Mouse (Mus musculus) fibroblast of lung, adult 2 months (primary cell): Measurements from ENCODE around the gene Slc9a6.
A peak's percentile ranks its signal among the peaks of the same experiment; 100 is the strongest.

Experiments
- DNase-seq: peaks from one replicate; pipeline ENCODE4 v3.0.0-alpha.2; 2011; ENCODE audit warnings: low read depth

Gene Slc9a6

DNA sequence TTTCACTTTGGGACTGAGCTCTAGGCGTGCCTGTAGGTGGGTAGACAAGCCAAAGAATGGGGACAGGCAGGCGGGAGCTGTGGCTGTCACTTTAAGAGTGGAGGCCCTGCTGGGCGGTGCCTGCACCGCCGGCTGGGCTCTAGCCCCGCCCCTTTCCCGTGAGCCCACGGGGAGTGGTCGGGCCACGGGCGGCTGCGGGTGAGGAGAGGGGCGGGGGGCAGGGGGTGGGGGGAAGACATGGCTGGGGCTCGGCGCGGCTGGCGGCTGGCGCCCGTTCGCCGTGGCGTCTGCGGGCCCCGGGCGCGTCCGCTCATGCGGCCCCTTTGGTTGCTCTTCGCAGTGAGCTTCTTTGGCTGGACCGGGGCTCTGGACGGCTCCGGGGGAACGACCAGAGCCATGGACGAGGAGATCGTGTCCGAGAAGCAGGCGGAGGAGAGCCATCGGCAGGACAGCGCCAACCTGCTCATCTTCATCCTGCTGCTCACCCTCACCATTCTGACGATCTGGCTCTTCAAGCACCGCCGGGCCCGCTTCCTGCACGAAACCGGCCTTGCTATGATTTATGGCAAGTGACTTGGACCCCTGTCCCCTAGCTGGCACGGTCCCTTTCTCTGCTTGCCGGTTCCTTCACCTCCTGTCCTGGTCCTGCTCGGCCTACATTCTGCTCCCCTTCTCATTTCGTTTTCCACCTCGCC is at the start of gene Slc9a6:
TSS of gene Slc9a6 (plus strand) at position 135 of the 695 bp plus-strand sequence.
- DNase-seq = peak; percentile 22

DNA sequence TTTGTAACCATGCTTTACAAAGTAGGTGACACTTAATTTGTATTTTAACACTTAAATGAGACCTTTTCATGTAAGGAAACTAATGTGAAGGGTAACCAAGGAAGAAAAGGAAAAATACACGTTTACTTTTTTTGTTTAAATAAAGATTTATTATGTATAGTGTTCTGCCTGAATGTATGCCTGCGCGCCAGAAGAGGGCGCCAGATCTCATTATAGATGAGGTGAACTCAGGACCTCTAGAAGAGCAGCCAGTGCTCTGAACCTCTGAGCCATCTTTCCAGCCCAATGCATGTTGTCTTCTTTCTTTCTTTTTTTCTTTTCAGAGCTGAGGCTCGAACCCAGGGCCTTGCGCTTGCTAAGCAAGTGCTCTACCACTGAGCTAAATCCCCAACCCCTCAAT is 37.1 kb upstream of the Slc9a6 start:
- no peak for DNase-seq

DNA sequence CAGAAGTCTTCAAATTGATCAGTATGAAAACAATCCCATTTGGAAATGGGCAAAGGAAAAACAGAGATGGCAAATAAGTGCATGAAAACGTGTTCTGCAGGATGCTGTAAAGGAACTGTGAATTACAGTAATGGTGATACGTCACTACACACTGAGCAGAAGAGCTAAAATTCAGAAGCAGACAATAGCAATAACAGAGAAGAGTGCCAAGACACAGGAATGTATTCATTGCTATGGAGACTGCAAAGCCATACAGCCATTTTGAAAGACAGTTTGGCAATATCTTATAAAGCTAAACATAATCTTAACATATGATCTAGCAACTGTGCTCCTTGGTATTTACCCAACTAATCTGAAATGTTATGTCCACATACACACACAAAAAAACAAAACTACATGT is 31.4 kb upstream of the Slc9a6 start:
- DNase-seq = no peak

DNA sequence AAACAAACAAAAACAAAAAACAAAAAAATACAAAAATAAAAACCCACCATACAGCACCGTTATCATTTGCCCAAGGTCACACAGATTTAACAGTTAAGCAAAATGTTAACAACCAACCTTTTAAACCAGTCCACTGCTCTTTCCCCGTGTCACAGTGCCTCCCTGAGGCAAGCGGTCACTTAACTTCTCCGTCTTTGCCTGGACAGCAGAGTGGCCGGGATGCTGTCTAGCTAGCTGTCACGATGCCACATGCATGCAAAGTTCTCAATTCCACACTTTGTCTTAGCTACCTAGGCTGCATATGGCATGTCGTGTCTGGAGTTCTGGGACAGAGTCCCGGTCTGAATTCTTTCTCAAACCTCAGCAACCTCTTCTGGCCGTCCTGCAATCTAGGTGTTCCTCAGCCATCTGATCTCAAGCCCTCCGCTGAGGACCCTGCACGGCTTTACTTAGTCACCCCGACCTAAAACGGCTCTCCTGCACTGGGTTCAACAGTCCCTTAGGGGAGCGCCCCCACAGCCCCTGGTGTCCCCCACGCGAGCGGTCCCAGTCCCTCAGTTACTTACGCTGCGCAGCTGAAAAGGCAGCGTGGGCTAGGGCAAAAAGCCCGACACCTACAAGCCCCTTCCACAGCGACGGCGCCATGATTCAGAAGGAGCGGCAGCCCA is 12.2 kb upstream of the Slc9a6 start:
- DNase-seq = no peak

- peak; percentile 93 for DNase-seq
Observed at GRCm38 (mm10) chrX:56597887-56598640, 11.5 kb upstream of the Slc9a6 start, which contains the start of gene Mmgt1. Gene Mmgt1, minus strand, starts transcription at chrX:56598069.

DNA sequence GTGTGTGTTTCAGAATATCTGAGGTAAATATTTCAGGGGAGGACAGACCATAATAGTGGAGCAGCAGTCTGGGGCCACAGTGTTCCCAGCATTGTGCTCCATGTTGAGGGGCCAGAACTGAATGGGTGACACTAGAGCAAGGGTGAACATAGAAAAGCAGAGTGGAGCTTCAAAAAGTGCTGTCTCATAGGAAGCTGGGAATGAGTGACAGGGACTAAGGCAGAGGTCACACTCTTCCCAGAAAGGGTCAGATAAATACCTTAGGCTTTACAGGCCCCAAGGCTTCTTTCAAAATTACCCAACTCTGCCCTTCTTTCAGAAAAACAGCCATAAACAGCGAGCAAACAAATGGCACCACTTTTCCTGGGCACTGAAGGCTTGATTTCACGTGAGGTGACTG is 3.0 kb upstream of the Slc9a6 start:
- no peak for DNase-seq

GRCm38 (mm10) chrX:56607032-56607710 is 2.4 kb upstream of the Slc9a6 start:
- DNase-seq = no peak

DNA sequence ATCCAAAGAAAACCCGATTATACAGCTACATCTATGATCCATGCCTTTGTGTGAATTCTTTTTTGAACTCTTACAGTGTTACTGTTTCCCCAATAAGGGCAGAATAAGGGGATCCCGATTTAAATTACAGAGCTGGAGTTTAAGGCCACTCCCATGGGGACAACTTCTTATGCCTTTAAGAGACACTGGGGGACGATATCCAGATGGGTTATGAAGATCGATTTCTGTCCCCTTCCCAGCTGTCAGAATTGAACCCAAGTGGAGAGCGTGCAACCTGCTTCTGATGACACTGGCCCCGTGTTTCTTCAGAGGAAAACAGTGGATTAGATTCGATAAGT is 303 bp upstream of the Slc9a6 start:
- DNase-seq = no peak

- no peak for DNase-seq
Observed at GRCm38 (mm10) chrX:56610318-56610694, 749 bp downstream of the Slc9a6 start.

GRCm38 (mm10) chrX:56615236-56615635 is 5.7 kb downstream of the Slc9a6 start:
- DNase-seq = no peak

GRCm38 (mm10) chrX:56636185-56636584 is 26.6 kb downstream of the Slc9a6 start:
- no peak for DNase-seq

DNA sequence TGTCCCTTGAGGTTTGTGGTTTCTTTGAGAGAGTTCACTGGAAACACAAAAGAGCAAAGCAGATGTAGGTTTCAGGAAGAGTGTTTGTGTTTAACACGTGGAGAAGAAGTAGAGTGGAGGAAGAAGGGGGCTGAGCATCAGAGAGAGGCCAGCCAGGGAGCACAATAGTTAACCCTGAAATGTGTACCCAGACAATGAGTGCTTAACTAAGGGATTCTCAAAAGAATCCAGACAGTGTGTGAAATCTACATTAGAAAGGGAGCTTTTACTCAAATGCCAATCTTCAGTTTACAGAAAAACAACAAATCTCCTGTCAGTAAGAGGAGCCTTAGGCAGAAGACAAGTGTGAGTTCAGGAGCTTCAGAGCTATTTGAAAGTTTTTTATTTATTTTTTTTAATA is 30.5 kb downstream of the Slc9a6 start:
- DNase-seq = no peak

DNA sequence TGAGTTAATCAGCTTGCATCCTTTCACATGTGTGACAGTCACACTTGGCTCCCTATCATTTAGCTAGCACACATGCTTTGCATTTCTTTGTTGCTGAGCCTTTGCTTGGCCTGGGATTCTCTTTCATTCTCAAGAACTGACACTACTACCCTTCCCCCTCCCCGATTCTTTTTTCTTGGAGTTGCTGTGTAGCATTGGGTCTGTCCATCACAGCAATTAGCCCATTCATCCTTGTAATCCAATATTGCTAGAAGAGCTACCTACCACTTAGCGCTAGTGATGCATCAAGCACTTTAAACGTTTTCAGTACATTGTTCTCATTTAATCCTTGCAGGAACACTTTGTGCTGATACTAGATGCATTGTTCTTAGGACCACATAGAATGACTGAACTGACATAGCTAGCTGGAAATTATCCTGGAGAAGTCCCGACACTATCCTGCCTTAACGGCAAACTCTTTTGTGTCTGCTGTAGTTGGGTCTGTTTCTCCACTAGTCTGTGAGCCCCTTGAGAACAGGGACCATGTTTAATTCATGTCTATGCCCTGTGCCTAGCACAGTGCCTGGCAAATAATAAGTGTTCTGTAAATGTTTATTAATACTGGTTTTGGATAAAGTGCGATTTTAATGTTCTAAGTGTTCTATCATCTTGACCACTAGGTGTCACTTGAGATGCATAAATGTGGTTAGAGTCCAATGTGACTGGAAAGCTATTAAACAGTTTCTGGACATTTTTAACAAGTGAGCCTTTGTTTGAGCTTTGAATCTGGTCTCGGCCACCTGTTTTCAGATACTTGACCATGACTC is 40.2 kb downstream of the Slc9a6 start:
- no peak for DNase-seq

GRCm38 (mm10) chrX:56650355-56650652 is 40.7 kb downstream of the Slc9a6 start:
- DNase-seq = no peak

GRCm38 (mm10) chrX:56650885-56651284 is 41.3 kb downstream of the Slc9a6 start:
- no peak for DNase-seq

DNA sequence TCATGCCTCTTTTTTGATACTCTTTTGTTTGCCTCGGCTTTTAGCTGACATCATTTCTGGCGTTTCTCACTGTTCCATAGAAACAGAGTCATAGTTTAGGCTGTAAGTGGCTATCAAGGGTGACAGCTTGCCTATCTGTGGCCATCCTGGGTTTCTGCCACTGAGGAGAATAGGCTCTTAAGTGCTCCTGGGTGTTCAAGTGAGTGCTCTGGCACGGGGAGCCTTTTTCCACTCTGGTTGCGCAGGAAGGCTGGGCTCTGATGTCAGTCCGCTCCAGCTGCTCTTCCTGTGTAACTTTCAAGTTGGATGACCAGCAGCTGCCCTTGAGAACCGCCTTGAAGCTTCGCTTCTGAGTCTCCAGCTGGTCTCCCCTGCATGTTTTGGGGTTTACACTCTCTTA is 42.2 kb downstream of the Slc9a6 start:
- no peak for DNase-seq

GRCm38 (mm10) chrX:56655686-56656085 is 46.1 kb downstream of the Slc9a6 start:
- no peak for DNase-seq

GRCm38 (mm10) chrX:56659286-56659685 is 49.7 kb downstream of the Slc9a6 start:
- DNase-seq = no peak

- no peak for DNase-seq
Observed at GRCm38 (mm10) chrX:56661143-56661542, 51.6 kb downstream of the Slc9a6 start.

DNA sequence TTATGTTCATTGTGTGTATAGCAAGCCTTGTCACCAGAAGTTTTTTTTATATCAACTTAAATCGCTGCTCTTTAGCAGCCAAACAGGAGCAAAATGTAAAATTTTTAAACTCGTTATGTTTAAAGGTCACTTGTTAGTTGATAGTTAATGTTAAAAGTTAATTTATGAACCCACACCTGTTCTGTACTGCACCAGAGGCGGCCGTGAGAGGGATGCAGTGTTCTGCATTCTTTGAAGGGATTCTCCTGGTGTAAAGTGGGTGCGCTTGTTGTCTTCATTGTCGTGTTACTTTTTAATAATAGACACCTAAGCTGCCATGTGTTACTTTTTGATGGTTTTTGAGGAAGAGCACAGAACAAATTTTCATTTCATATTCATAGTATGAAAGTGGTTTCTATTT is 52.8 kb downstream of the Slc9a6 start:
- DNase-seq = no peak

DNA sequence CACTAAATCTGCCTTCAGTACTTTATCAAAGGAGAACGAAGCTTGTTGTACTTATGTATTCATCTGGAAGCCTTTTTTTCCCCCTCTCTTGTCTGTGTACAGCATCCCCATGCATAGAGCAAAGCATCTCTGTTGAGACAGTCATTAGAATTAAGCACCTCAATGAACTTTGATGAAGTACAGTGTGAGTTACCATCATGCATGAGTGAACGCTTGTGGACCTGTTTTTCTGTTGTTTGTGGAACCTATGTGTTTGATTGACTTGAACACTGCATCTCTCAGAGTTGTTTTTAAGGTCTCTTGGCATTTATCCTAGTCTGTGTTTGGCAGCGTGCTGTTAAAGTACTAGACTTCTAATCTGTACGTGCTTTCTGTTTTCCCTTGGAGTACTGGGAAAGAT is 53.8 kb downstream of the Slc9a6 start:
- DNase-seq = no peak
